Mouse (Mus musculus) gastrocnemius, adult 8-10 months (tissue): Measurements from ENCODE around the gene Itpripl2. TPM values are rescaled to one million over a fixed set of nuclear protein-coding genes. Genes with fewer than 3 reads are reported as not detected.
A peak's percentile ranks its signal among the peaks of the same experiment; 100 is the strongest.

ENCODE experiments used
- DNase-seq, 2 experiments: peaks; one replicate each; pipeline ENCODE4 v3.0.0; 2022; ENCODE audit warnings: low spot score in 2 of 2
- total RNA-seq, 4 experiments: library from RNA; stranded (reverse); gene quantifications; 2 replicates each; pipeline ENCODE4 v1.2.4; 2022

Itpripl2 gene
- total RNA-seq, 4 experiments from 2014 or later = 4.4 to 6.9 (median 4.9) TPM

DNA sequence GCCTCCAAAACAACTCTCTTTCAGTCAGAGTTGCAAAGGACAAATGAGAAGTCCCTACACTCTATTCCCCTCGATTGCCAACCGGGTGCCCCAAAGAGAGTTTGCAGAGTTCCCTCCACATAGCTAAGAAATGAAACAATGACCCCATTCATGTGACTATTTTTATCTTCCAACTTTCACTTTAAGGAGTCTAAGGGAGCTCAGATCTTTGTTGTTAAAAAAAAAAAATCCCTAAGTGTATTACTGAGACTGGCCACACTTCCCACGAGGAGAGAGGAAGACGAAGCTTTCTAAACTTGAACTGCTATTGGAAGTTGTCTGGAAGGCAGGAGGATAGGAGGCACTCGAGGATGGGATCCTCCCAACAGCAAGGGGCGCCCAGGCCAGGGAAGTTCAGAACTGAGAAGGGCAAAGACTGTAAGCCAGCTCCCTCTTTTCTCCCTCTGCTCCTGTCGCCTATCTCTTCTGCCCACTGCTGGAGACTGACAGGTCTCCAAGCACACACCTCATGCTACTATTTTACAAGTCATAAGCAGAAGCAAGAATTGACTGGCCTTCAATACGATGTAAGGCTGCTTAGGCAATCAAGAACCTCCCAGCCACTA lies 3.6 kb downstream of the Itpripl2 start:
- DNase-seq = no peak

DNA sequence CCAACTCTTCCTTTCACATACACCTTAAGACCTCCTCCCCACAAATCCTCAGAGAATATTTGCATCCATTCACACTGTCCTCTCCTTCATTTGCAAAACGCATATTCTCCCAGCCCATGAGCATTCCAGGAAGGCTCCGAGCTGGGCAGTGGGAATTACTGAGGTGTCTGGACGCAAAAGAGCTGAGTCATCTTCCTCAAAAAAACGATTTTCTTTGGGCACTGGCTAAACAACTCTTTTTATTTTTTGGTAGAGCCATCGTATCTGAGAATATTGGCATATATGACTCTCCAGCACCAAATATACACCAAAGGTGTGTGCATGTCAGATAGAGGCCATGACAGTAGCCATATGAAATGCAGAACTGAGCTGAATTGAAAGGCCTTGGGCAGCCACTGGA lies 4.9 kb downstream of the Itpripl2 start:
- DNase-seq = no peak

DNA sequence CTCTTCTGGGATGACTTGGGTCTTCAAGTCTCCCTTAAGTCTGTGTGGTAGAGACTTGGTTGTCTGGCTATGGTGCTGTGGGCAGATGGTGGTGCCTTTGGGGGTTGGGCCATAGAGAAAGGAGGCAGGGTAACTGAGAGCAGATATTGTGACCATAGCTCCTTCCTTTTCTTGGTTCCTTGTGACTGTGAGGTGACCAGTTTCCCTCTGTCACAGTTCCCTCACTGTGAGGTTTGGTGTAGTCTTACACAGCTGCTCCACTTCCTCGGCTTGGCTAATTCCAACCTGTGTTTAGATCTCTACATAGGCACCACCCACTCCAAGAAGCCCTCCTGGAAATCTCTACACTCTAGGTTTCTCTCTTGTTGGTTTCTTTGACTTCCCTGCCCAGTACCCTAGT lies 7.8 kb downstream of the Itpripl2 start:
- no peak for DNase-seq

DNA sequence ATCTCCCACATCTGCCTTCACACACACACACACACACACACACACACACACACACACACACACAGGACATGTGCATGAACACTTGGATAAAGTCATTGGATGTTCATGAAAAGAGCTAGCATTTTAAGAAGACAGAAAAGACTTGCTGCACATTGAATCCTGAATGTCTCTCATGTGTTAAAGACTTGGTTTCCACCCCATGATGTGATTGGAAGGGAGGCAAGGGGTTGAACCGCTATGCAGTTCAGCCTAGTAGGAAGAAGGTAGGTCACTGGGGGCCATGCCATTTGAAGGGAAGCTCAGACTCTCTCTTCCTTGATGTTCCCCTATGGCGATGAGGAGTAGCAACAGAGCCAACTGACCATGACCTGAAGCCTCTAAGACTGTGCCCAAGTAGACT lies 9.8 kb downstream of the Itpripl2 start:
- DNase-seq = no peak

- DNase-seq = no peak
These were observed 10.5 kb downstream of the Itpripl2 start for GRCm38 (mm10) chr7:118481047-118481810.

GRCm38 (mm10) chr7:118480160-118480709 lies 11.5 kb downstream of the Itpripl2 start:
- DNase-seq = no peak

DNA sequence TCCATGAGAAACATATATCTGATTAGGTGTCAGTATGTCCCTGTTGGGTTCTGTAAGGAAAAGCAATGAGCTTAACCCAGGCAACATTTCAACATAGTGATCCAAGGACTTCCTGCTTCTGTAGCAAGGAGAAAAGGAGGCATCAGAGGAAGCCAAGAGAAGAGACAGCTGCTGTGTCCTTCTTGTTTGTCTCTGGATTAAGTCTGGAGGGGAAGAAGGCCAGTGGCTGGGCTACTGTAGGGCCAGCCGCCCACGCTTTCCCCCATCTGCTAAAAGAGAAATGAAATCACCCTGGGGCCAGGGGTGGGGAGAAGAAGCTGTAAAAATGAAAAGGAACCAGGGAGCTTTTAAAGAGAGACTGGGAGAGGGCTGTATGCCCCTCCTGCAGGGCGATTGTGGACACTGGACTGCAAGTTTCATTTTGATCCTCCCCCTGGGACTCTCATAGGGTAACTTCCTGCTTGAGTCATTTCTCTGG lies 12.9 kb downstream of the Itpripl2 start:
- peak; percentile 63 to 67 for DNase-seq

DNA sequence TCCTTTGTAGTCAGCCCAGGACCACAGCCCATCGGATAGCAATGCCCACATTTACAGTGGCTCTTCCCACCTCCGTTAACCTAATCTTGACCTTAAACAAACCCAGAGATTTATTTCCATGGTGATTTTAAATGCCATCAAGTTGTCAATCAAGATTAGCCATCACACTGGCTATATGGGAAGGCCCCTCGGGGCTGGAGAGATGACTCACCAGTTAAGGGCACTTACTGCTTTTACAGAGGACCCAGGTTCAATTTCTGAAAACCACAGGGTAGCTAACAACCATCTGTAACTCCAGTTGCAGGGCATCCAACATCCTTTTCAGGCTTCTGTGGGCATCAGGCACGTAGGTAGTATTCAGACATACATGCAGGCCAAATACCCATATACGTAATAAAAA lies 15.3 kb downstream of the Itpripl2 start:
- no peak for DNase-seq

GRCm38 (mm10) chr7:118475008-118475705 lies 16.6 kb downstream of the Itpripl2 start:
- no peak for DNase-seq

DNA sequence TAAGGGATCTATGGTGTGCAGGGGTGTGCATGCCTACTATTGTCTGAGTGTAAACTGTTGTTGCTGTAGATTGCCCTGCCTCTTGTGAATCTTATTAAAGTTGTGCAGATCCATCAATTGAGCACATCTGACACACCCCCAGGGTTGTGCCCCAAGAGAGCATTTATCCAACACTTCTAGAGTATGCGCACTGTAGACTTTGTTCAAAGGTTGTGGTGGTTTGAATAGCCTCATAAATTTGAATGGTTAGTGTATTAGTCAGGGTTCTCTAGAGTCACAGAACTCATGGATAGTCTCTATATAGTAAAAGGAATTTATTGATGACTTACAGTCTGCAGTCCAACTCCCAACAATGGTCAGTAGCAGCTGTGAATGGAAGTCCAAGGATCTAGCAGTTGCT lies 18.9 kb downstream of the Itpripl2 start:
- DNase-seq = no peak

DNA sequence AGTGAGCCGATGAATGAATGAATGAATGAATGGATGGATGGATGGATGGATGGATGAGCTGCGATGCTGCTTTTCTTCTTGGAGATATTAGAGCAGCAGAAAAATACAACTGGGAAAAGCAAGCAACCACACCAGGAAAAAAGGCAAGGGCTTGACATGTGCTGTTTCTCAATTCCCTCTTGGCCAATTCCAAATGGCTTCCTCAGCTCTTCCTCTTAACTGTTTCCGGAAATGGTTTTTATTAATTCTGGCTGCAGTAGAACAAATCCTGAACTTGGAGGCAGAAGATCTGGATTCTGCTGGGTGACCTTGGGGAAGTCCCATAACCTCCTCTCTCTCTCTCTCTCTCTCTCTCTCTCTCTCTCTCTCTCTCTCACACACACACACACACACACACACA lies 23.7 kb downstream of the Itpripl2 start:
- DNase-seq = no peak

GRCm38 (mm10) chr7:118464432-118464831 lies 27.3 kb downstream of the Itpripl2 start:
- no peak for DNase-seq

DNA sequence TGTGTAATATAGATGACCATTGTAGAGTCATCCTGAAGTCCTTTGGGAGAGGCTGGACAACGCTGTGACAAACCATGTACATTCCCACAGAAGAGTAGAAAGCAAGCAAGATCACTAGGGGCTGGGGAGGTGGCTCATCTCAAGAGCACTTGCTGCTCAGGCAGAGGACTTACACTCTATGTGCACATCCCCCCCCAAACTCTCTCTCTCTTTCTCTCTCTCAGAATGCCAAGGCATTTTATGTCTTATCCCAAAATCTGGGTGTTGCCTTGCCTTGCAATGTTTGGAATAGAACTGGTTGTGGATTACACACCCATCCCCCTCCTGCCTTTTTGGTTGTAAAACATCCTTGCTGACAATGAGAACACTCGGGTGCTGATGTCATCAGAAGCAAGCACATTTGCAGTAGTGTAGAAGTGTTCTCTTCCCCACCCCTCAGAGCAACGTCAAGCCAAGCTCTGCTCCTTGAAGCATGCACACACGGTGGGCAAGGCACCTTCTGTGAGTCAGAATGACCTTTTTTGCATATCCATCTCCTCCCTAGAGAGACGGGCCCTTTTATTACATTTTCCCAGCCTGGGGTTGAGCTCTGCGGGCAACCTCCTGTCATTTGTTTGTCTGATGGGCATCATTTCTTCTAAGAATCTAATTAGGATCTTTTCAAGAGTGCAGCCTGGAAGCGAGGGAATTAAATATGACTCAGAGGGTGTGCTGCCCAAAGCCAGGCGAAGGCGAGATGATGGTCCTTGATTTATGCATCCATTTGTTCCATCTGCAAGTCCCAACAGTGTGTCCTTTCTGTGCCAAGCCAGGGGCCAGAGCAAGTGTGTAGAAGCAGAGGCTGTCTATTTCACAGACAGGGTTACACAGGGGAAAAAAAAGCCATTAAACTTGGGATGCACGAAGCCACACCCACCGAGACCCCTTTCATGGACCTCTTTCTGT lies 28.7 kb downstream of the Itpripl2 start:
- no peak for DNase-seq

DNA sequence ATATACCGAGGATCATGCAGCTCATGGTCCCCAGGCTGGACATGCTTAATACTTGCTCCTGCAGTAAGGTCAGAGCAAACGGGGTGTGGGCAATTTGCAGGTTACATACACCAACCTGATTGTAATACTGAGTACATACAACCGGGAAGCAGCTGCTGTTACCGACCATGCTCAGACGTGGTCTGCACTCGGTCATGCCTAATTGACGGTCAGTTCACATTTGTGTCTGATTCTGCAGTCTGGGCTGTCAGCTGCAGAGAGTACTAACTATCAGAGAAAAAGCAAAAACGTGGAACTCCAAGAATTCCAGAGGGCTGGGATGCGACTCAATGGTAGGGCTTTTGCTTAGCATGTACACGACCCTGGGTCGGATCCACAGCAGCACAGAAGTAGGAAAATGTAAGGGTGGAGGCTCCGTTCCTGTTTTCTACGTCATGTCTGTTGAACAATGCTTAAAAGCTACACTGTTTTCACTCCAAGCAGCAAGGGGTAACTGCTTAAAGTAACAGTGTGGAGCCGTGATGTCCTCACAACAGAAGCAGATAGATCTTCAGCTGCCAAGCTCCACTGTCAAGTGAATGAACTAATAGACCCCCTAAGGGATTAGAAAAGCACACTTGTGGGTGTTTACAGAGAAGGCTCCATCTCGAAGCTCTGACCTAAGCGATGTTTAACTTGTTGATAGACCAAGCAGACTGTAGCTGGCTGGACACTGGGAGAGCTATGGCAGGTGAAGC lies 30.2 kb downstream of the Itpripl2 start:
- DNase-seq = no peak

- no peak for DNase-seq
These were observed 38.1 kb downstream of the Itpripl2 start for GRCm38 (mm10) chr7:118453722-118454121.

DNA sequence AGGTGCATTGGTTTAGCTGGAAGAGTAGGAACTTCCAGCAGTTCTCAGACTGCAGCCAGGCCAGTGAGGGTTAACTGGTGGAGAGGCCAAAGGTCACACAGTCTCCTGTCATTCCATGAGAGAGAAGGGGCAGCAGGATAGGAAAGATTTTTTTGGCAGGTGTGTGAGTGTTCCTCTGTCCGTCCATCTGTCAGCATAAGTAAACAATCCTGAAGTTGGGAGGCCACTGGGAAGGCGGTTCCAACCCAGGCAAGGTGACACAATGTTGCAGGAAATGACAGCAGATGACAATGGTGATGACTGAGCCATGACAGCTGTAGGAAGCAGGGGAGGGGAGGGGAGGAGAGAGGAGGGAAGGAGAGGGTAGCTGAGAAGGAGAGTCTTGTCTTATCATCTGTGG lies 38.8 kb downstream of the Itpripl2 start:
- no peak for DNase-seq

DNA sequence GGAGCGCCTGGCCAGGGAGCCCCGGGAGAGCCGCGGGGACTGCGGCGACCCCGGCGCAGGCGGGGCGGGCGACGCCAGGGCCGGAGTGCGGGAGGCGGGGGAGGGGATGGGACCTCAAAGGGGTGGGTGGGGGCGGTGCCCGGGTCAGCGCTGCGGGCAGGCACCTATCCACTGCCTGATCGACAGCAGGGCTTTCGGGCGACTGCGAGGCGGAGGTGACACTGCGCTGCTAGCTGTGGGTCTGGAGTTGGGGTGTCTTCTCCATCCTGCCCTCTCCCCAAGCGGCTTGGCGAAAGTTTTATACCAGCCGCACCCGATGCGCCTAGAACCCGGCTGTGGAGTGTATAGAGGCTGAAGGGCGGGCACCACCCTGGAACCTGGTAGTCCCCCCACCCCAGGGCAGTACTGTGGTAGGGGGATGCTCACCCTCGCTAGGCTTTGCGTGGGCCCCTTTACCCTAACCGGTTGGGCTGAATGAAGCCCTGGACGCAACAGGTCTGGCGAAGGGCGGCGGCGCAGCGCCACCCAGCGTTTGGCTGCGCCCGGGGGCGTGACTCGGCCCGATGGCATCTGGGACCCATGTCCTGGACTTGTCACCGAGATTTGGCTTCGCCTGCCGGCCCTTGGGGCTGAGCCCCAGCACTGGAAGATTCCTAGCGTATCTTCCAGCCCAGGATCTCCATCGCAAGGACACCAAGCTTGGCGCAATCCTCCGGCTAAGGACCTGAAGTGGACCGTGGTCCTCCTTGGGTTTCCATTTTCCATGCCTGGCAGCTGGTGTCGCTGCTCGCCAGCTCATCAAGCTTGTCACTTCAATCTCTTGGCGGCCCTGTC lies 43.4 kb downstream of the Itpripl2 start, which contains the start of gene Syt17:
TSS of gene Syt17 (minus strand) at position 89 of the 834 bp plus-strand sequence.
- peak; percentile 52 to 66 for DNase-seq

GRCm38 (mm10) chr7:118447291-118448133 lies 44.3 kb downstream of the Itpripl2 start:
- DNase-seq = no peak
